Mouse (Mus musculus) lung, embryonic 16.5 days (tissue): ENCODE data around the gene Ndufaf4. TPM values are rescaled to one million over a fixed set of nuclear protein-coding genes. Genes with fewer than 3 reads are reported as not detected.

Experiments
- polyA plus RNA-seq: library from polyadenylated mRNA; unstranded; fragments of >200 nt; fragmentation: Nextera tagmentation; extraction: Ambion mirVana; gene quantifications from 2 replicates; pipeline ENCODE4 v1.2.1, GENCODE M21; 2015

Ndufaf4 gene
- polyA plus RNA-seq, 1 experiment from 2014 or later, result 33.8 TPM

Other genes starting within 250 kb of the Ndufaf4 start
- 1.6 and 1.9 TPM in 2 replicates for gene Klhl32, start 47.0 kb upstream of the Ndufaf4 start, polyA plus RNA-seq
- gene Gpr63, start 68.3 kb downstream of the Ndufaf4 start, polyA plus RNA-seq, result 0.73 and 1.2 TPM in 2 replicates